Comparison of ENCODE assay signal across 16 mouse cellular contexts in genomic region chr4:71356310-71356709, GRCm38 (mm10).
"Had no signal": no experiment of that assay in that cellular context is flagged by ENCODE, and none has a peak within 500 bp of the region (broad histone marks: within the 10 kb centered on the region; RNA-seq: fewer than 3 reads in every experiment).

No protein-coding gene starts in this region.

- H3K9ac ChIP-seq: liver, embryonic 14.5 days; lung, embryonic 14.5 days; midbrain, embryonic 13.5 days; midbrain, embryonic 15.5 days; neural tube, embryonic 12.5 days had no signal

- H3K4me3 ChIP-seq: megakaryocyte, embryonic 14.5 days; midbrain, embryonic 13.5 days; midbrain, embryonic 15.5 days; neural tube, embryonic 12.5 days had no signal

- H3K27ac ChIP-seq: liver, embryonic 14.5 days; midbrain, embryonic 13.5 days; midbrain, embryonic 15.5 days; neural tube, embryonic 12.5 days had no signal

- H3K27me3 ChIP-seq: megakaryocyte, embryonic 14.5 days; midbrain, embryonic 13.5 days; midbrain, embryonic 15.5 days; neural tube, embryonic 12.5 days had no signal

- DNase-seq: lung, adult 18-20 months; lung, embryonic 14.5 days; lung, postnatal 10 days; lung, postnatal 4 days; right cerebral cortex, postnatal 25 days; right cerebral cortex, postnatal 4 days; spleen, adult 18-20 months; thymus, adult 18-20 months; thymus, postnatal 14 days; thymus, postnatal 36 days had no signal

- H3K36me3 ChIP-seq: midbrain, embryonic 13.5 days; midbrain, embryonic 15.5 days; neural tube, embryonic 12.5 days had no signal

- ATAC-seq: midbrain, embryonic 13.5 days; midbrain, embryonic 15.5 days had no signal

- H3K9me3 ChIP-seq: midbrain, embryonic 13.5 days; midbrain, embryonic 15.5 days; neural tube, embryonic 12.5 days had no signal

- H3K4me2 ChIP-seq: lung, embryonic 14.5 days; midbrain, embryonic 11.5 days; midbrain, embryonic 13.5 days; midbrain, embryonic 15.5 days; neural tube, embryonic 12.5 days had no signal

- H3K4me1 ChIP-seq: megakaryocyte, embryonic 14.5 days; midbrain, embryonic 13.5 days; midbrain, embryonic 15.5 days; neural tube, embryonic 12.5 days had no signal
